In genomic region chr12:84392681-84393080, GRCm38 (mm10) we compare ENCODE assay signal across 15 mouse cellular contexts. TPM values are rescaled to one million over a fixed set of nuclear protein-coding genes. Genes with fewer than 3 reads are reported as not detected.
"Had no signal": no experiment of that assay in that cellular context is flagged by ENCODE, and none has a peak within 500 bp of the region (broad histone marks: within the 10 kb centered on the region; RNA-seq: fewer than 3 reads in every experiment).

No protein-coding gene starts in this region.

- H3K9me3 ChIP-seq: neural tube, embryonic 15.5 days; stomach, embryonic 15.5 days had no signal

- H3K9ac ChIP-seq: neural tube, embryonic 15.5 days; stomach, embryonic 15.5 days had no signal

- DNase-seq: retina, postnatal 1 day; right cerebral cortex, adult 18-20 months; right cerebral cortex, postnatal 14 days; right cerebral cortex, postnatal 25 days; right cerebral cortex, postnatal 4 days; spleen, adult 18-20 months; thymus, adult 18-20 months; thymus, adult 2 months; thymus, postnatal 14 days; thymus, postnatal 25 days; thymus, postnatal 36 days; thymus, postnatal 4 days had no signal

- H3K4me2 ChIP-seq: neural tube, embryonic 15.5 days; stomach, embryonic 15.5 days had no signal

- H3K4me1 ChIP-seq: neural tube, embryonic 15.5 days; stomach, embryonic 15.5 days had no signal

- H3K27ac ChIP-seq: neural tube, embryonic 15.5 days; stomach, embryonic 15.5 days had no signal

- H3K4me3 ChIP-seq: neural tube, embryonic 15.5 days; stomach, embryonic 15.5 days had no signal

- H3K36me3 ChIP-seq: neural tube, embryonic 15.5 days; stomach, embryonic 15.5 days had no signal

- H3K27me3 ChIP-seq: neural tube, embryonic 15.5 days; stomach, embryonic 15.5 days had no signal

RNA-seq across cellular contexts. Expression of gene Bbof1, which starts 16.2 kb away (rescaled TPM):
- polyA plus RNA-seq: small intestine, adult 2 months had no signal
